Comparison of ENCODE assay signal across 19 mouse cellular contexts in genomic region chr9:47560726-47561125, GRCm38 (mm10). TPM values are rescaled to one million over a fixed set of nuclear protein-coding genes. Genes with fewer than 3 reads are reported as not detected.
"Had no signal": no experiment of that assay in that cellular context is flagged by ENCODE, and none has a peak within 500 bp of the region (broad histone marks: within the 10 kb centered on the region; RNA-seq: fewer than 3 reads in every experiment).

No protein-coding gene starts in this region.

- H3K27me3 ChIP-seq: midbrain, embryonic 12.5 days; neural tube, embryonic 13.5 days; neural tube, embryonic 15.5 days had no signal

- H3K36me3 ChIP-seq: midbrain, embryonic 12.5 days; neural tube, embryonic 13.5 days; neural tube, embryonic 15.5 days had no signal

- H3K4me3 ChIP-seq: midbrain, embryonic 10.5 days; midbrain, embryonic 12.5 days; myocyte; neural tube, embryonic 13.5 days; neural tube, embryonic 15.5 days had no signal

- H3K9me3 ChIP-seq: midbrain, embryonic 12.5 days; neural tube, embryonic 13.5 days; neural tube, embryonic 15.5 days had no signal

- H3K27ac ChIP-seq: midbrain, embryonic 10.5 days; midbrain, embryonic 12.5 days; neural tube, embryonic 13.5 days; neural tube, embryonic 15.5 days had no signal

- H3K9ac ChIP-seq: lung, embryonic 14.5 days; midbrain, embryonic 12.5 days; neural tube, embryonic 13.5 days; neural tube, embryonic 15.5 days had no signal

- H3K4me2 ChIP-seq: lung, embryonic 14.5 days; midbrain, embryonic 12.5 days; neural tube, embryonic 13.5 days; neural tube, embryonic 15.5 days had no signal

- DNase-seq: lung, embryonic 14.5 days; lung, postnatal 10 days; lung, postnatal 4 days; midbrain, embryonic 14.5 days; retina, postnatal 1 day; right cerebral cortex, adult 18-20 months; right cerebral cortex, postnatal 25 days; right cerebral cortex, postnatal 4 days; spleen, adult 18-20 months; thymus, adult 18-20 months; thymus, postnatal 14 days; thymus, postnatal 36 days had no signal

- ATAC-seq: midbrain, embryonic 16.5 days had no signal

RNA-seq across cellular contexts. Expression of gene Cadm1, which starts 30.8 kb away (rescaled TPM):
- total RNA-seq: megakaryocyte-erythroid progenitor cell, adult 5-6 weeks had no signal
